Mouse (Mus musculus) spleen, adult 2 months (tissue): ENCODE results near the gene Msi1. TPM values are rescaled to one million over a fixed set of nuclear protein-coding genes. Genes with fewer than 3 reads are reported as not detected.

Experiments
- DNase-seq, 2 experiments: peaks; one replicate each; pipeline versions ENCODE4 v3.0.0 to v3.0.0-alpha.2; 2012 to 2021; ENCODE audit warnings: low spot score in 2 of 2, low read depth in 1 of 2
- H3K27ac ChIP-seq: fragments of 200-500 bp; 2 replicates; pipeline ENCODE4 v1.5.1; 2012; ENCODE audit warnings: low read length, inconsistent platforms; ENCODE audit not compliant: insufficient read depth
- H3K27me3 ChIP-seq: fragments of 200-500 bp; 2 replicates; pipeline ENCODE4 v1.6.1; 2012; ENCODE audit warnings: mild to moderate bottlenecking, moderate library complexity, low read length, inconsistent platforms; ENCODE audit not compliant: control insufficient read depth, insufficient read depth
- H3K36me3 ChIP-seq: fragments of 200-500 bp; 2 replicates; pipeline ENCODE4 v1.6.1; 2012; ENCODE audit warnings: mild to moderate bottlenecking, low read length, inconsistent platforms; ENCODE audit not compliant: control insufficient read depth, insufficient read depth
- H3K4me1 ChIP-seq: fragments of 200-500 bp; 2 replicates; pipeline ENCODE4 v1.6.1; 2011; ENCODE audit warnings: inconsistent platforms; ENCODE audit not compliant: control insufficient read depth, insufficient read depth, insufficient read length
- H3K4me3 ChIP-seq: fragments of 200-500 bp; 2 replicates; pipeline ENCODE4 v1.5.1; 2011; ENCODE audit warnings: mild to moderate bottlenecking, inconsistent platforms; ENCODE audit not compliant: insufficient read depth, insufficient read length; ENCODE audit errors: extremely low read depth
- CTCF ChIP-seq: fragments of 200-500 bp; IDR thresholded peaks from 2 replicates; pipeline ENCODE4 v1.5.1; 2011; ENCODE audit warnings: mild to moderate bottlenecking, inconsistent platforms; ENCODE audit not compliant: insufficient read depth, insufficient read length, insufficient replicate concordance; ENCODE audit errors: extremely low read depth
- POLR2A ChIP-seq: fragments of 200-500 bp; IDR thresholded peaks from 2 replicates; pipeline ENCODE4 v1.6.1; 2011; ENCODE audit warnings: low read depth, low read length, inconsistent platforms
- WGBS: fragments of 180-500 bp; shearing (Covaris S2); methylation state at CpG from one replicate; pipeline ENCODE4 v1.1.7; 2018; 5-methylcytosine and 5-hydroxymethylcytosine counted together
- polyA plus RNA-seq: library from polyadenylated mRNA; depleted of rRNA; stranded (reverse); fragments of >200 nt; gene quantifications from 2 replicates; pipeline ENCODE4 v1.2.3, GENCODE M21; 2012; rRNA removed

Msi1 gene
- polyA plus RNA-seq, result 0.47 and 1.1 TPM in 2 replicates

GRCm38 (mm10) chr5:115429359-115430186 lies at the start of gene Msi1:
Msi1 (plus strand) TSS chr5:115429599.
- DNase-seq, result no peak
- TF ChIP-seq POLR2A (no peak), CTCF (no peak)
- no peaks in the 10 kb centered on the region; the same call in 1 of the 2 replicates for H3K4me1 ChIP-seq
- H3K27me3 ChIP-seq, result peaks cover 27% of the 10 kb centered on the region
- peak within 1 kb of the TSS; percentile 11; the same call in 1 of the 2 replicates for H3K4me3 ChIP-seq
- under 1% methylated on average over 101 of the region's 117 CpGs for WGBS
- H3K27ac ChIP-seq, result no peak within 1 kb of the TSS
- H3K36me3 ChIP-seq, result no peaks in the 10 kb centered on the region

DNA sequence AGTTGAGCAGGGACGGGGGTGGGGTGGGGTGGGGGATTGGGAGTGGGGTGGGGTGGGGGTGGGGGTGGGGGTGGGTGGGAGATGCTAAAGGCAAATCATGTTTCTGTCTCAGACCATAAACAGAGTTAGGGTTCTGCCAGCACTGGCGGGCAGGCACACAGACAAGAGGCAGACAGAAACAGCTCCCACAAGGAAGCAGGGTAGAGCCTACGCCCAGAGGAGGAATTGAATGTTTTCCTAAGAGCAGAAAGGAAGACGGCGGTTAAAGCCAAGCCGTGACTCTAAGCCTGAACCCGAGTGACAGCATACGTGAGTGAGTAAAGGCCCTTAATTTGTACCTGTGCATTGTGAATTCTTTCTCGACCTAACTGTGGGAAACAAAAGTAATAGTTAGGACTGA lies 37.5 kb upstream of the Msi1 start:
- no peak for DNase-seq
- 62% methylated on average over 9 of the region's 9 CpGs for WGBS
- no peaks in the 10 kb centered on the region for H3K36me3 ChIP-seq
- H3K27me3 ChIP-seq, result 0 out of 2 replicates have a peak, but pooled peaks cover 2% of the 10 kb centered on the region
- H3K27ac ChIP-seq, result no peak overlapping the region
- H3K4me1 ChIP-seq, result no peaks in the 10 kb centered on the region
- no peak for TF ChIP-seq CTCF
- TF ChIP-seq POLR2A, result no peak
- H3K4me3 ChIP-seq, result no peak overlapping the region

- Histone ChIP-seq H3K27ac (no peak overlapping the region), H3K4me3 (no peak overlapping the region), H3K36me3 (no peaks in the 10 kb centered on the region), H3K4me1 (no peaks in the 10 kb centered on the region), H3K27me3 (peaks cover 6% of the 10 kb centered on the region; the same call in 1 of the 2 replicates)
- 88% methylated on average over 1 of the region's 1 CpGs for WGBS
- TF ChIP-seq POLR2A (no peak), CTCF (no peak)
- no peak for DNase-seq
Observed at GRCm38 (mm10) chr5:115392969-115393368, 36.4 kb upstream of the Msi1 start.

GRCm38 (mm10) chr5:115394223-115394622 lies 35.2 kb upstream of the Msi1 start:
- no peaks in the 10 kb centered on the region for H3K36me3 ChIP-seq
- H3K27me3 ChIP-seq, result peaks cover 12% of the 10 kb centered on the region
- TF ChIP-seq POLR2A, result no peak
- no peak for TF ChIP-seq CTCF
- DNase-seq, result no peak
- peaks cover 2% of the 10 kb centered on the region; the same call in 1 of the 2 replicates for H3K4me1 ChIP-seq
- H3K27ac ChIP-seq, result no peak overlapping the region
- WGBS, result 23% methylated on average over 8 of the region's 8 CpGs
- no peak overlapping the region for H3K4me3 ChIP-seq

- H3K27me3 ChIP-seq, result peaks cover 12% of the 10 kb centered on the region
Observed at GRCm38 (mm10) chr5:115394836-115395235, 34.6 kb upstream of the Msi1 start.

GRCm38 (mm10) chr5:115396654-115397053 lies 32.7 kb upstream of the Msi1 start:
- WGBS, result 67% methylated on average over 11 of the region's 11 CpGs
- H3K36me3 ChIP-seq, result no peaks in the 10 kb centered on the region
- peaks cover 2% of the 10 kb centered on the region; the same call in 1 of the 2 replicates for H3K4me1 ChIP-seq
- no peak overlapping the region for H3K4me3 ChIP-seq
- no peak overlapping the region for H3K27ac ChIP-seq
- H3K27me3 ChIP-seq, result peaks cover 12% of the 10 kb centered on the region
- no peak for DNase-seq
- TF ChIP-seq CTCF, result no peak
- TF ChIP-seq POLR2A, result no peak

More at GRCm38 (mm10) chr5:115394836-115395235, 34.6 kb upstream of the Msi1 start:
- 15% methylated on average over 10 of the region's 10 CpGs for WGBS
- H3K27ac ChIP-seq, result no peak overlapping the region
- no peak for TF ChIP-seq POLR2A
- DNase-seq, result no peak
- H3K4me1 ChIP-seq, result peaks cover 2% of the 10 kb centered on the region; the same call in 1 of the 2 replicates
- no peaks in the 10 kb centered on the region for H3K36me3 ChIP-seq
- H3K4me3 ChIP-seq, result no peak overlapping the region
